Mouse (Mus musculus) inflammation-experienced regulatory T-cells, adult 6 months (primary cell): ENCODE measurements around the gene Anks1b. TPM values are rescaled to one million over a fixed set of nuclear protein-coding genes. Genes with fewer than 3 reads are reported as not detected.

Source experiments
- ATAC-seq: one replicate; pipeline ENCODE4 v1.8.0; 2017
- polyA plus RNA-seq, 3 experiments: library from polyadenylated mRNA; unstranded; fragments of 100-300 nt; shearing (Covaris generic); gene quantifications; one replicate each; pipeline ENCODE4 v1.2.1; 2017

The Anks1b gene
- polyA plus RNA-seq, 3 experiments from 2014 or later, result 0.30 TPM; not detected in 2

DNA sequence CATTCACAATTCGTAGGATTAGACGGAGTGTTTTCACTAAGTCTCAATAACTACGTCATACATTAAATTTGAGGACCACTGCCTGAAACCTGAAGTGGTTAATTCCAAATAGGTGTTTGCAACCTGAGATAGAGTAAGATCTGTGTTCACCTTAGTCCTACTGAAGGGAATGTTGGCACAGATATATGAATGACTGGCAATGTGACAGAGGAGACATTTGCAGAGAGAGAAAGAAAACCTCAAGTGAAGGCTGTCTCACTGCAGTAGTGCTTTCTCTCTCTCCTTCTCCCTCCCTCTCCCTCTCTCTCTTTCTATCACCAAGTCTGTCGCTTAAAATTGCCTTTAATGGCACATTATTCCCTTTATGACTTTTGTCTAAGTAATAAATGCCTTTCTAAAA lies 101.1 kb downstream of the Anks1b start:
- no peak for ATAC-seq

DNA sequence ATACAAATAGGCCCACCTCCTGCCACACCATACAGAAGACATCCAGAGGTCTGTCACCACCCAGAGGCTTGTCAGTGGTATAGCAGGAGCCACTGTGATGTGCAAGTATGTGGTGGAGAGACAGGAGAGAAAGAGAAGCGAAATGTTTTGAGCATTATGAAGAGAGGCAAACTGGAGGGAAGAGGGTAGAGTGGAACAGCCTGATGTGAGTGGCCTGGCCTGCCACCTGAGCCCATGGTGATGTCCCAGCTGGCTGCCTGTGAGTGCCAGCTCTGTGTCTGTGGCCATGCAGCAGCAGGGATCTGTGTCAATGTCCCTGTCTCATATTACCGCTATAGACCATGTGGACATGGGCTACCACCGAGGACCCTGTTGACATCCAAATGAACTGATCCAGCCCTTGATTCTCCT lies 102.1 kb downstream of the Anks1b start:
- no peak for ATAC-seq

DNA sequence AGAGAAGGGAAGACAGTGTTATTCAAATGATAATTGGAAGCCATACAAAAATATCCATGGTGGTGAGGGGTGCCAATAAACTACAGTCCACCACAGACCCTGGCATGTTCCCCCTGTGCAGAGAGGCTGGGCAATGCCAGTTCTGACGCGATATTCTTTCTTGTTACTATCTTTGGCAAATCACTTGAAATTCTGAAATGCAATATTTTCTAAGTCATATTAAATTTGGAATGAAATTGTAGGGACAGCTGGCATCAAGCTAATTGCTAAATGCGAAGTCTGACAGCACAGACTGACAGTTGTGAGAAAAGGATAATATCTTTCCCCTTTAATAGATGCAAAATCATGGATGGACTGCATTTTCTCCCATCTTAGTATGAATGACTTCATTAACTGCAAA lies 103.3 kb downstream of the Anks1b start:
- ATAC-seq, result no peak

DNA sequence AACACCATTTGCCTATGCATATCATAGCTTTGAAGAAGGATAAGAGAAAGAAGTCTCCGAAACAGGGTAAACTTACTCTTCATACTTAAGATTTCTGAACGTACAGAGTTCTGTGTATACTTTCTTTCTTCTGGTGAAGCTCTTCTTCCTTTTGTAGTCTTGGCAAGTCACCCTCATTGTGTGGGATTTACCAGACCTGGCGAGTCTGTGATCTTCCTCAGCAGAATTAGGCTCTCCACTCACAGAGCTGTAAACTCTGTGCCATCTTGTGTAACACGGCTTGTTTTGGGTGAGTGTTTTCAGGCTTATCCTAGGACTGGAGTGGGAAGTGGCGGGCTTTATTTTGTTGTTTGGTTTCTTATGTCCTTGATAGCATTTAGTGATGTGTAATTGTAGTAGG lies 120.9 kb downstream of the Anks1b start:
- ATAC-seq, result no peak

DNA sequence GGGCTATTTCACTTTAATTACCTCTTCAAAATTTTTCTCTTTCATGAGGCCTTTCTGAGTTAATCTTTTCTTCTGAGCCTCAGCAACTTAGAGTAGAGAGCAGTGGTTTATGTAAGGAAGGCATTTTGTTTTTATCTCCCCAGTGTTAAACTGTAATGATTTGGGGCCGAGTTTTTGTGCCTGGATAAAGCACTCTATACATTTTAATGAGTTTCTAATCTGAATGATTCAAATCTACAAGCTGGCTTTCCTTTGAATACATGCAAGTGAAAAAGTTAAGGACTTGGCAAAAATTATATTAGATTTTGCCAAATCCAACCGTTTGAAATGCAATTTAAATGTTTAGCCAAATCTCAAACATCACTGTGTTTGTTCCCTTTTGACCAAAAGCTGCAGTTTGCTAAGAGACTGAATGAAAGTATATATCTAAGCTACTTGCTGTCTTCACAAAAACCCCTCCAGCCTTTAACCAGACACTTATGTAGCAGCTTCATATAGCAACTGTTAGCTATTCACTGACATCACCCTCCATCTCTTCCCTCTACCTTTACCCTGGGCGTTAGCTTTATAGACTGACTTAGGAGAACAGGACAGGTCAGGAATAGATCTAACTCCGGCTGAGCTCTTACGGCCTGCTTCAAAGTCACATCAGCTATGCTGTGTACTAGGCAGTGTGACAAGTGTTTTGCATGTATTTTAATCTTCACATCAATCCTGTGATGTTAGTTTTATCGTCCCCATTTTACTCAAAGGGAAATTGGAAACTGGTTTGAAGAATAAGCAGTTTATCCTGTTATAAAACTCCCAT lies 122.5 kb downstream of the Anks1b start:
- no peak for ATAC-seq

DNA sequence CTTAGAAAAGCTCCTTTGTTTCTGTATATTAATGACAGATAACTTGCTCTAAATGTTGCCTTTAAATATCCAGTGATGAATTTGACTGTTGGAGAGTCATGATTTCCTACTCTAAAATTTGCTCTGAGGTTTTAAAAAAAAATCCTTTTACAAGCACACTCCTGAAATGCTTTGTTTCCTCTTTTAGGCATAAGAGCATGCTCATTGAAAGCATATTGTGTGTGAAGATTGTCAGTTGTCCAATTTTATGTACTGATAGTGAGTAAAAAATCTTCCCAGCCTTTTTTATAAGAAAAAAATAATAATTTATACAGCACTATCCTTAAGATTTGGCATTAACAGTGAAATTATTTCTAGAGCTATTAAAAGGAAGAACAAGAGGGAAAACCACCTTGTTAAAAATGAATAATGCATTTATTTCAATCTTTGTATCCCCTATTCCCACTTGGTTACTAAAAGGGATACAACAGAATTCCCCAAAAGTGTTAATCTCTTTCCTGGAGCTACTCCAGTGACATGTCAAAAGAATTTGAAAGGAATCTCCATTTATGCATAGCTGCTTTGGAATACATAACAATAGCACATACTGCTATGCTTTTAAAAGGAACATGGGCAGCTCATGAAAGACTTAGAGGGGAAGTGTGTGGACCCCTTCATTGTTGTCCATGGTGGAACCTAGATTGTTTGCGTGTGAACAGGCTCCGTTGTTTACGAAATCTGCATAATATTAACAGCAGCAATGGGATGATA lies 130.8 kb downstream of the Anks1b start:
- no peak for ATAC-seq

DNA sequence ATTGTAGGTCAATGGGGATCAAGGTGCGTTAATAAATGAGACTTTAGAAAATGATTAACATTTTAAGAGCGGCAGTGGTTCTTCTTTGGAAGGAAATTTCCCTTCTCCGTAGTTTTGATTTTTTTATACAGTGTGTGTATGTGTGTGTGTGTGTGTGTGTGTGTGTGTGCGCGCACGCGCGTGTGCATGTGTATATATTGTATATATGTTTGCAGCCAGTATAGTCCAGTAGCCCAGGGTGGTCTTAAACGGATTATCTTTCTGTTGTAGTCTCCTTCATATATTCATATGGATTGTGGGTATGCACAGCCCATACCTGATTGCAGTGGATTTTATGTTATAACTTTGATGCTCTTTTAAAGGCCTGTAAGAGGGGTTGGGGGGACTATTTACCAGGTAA lies 131.6 kb downstream of the Anks1b start:
- ATAC-seq, result no peak

DNA sequence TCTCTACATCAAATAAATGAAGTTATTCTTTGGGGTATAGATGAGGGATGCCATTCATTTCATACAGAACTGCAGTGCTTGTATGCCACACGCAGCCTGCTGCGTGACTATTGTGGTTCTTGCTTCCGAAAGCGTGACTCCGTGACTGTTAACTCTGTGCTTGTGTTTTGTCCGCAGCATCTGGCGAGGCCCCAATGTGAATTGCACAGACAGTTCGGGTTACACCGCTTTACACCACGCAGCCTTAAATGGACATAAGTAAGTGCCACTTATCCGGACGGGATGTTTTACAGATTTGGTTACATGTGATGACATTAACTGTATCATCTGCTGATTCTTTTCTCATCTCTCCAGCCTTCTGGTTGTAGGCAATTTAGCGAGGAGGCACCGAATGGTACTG lies 159.7 kb downstream of the Anks1b start:
- ATAC-seq, result no peak

DNA sequence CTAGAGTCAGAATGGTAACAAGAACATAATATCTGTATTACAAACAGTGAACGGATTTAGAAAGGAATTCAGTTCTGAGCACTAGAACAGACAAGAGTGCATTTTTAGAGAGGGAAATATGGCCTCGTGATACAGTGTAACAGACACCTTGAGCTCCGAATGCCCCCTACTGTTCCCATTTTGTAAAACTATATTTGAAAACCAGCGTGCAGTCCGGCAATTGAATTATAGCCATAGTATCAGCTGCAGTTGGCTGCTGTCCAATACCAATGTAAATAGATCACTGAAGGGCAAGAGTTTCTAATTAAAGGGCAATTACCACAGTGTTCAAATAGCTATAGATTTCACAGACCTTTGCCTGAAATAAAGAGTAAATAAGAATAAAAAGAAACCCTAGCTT lies 170.0 kb downstream of the Anks1b start:
- no peak for ATAC-seq

DNA sequence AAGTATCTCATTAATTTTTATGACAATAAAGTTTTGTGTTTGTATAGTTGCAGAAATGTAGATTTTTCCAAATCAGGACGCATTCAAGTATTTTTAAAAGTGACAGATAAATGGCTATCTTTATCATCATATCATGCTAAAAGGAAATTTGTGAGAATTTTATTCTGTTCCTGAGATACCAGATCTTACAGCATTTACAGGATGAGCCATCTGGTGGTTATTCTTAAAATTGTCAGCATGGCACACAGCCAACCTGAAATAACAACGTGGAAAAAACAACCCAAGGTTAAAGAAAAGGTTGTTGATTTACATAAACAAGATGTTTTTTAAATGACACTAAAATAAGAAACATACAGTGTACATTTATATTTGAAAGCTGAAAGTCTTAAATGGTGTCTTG lies 170.5 kb downstream of the Anks1b start:
- ATAC-seq, result no peak

DNA sequence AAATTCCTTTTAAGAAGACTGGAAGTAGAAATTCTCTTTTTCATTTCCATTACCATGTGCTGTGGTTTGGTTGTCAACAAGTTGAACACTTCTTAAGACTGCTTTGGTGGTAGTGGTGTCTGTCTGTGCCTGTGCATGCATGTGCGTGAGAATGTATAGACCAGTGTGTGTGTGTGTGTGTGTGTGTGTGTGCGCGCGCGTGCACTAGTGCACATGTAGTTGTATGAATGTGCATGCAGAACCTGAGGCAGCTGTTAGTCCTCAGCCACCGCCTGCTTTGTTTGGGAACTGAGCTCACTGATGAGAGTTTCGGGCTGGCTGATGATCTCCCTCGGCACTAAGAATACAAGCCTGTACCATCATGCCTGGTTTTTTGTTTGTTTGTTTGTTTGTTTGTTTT lies 170.9 kb downstream of the Anks1b start:
- no peak for ATAC-seq

DNA sequence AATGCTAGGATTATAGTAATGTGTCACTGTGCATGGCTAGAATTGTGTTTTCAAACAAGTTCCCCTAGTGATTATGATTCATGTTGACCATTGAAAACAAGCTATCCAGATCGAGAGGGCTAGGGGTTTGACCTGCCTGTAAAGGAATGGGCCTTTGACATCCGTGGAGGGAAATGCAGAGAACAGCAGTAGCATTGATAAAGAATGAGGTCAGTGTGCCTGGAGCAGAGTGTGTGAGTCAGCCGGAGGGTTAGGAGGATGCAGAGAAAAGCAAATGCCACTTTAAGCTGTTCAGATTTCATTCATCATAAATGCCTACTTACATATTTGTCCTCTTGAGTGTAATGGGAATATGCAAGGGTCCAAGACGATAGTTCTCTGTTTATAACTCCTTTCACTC lies 195.3 kb downstream of the Anks1b start:
- no peak for ATAC-seq

DNA sequence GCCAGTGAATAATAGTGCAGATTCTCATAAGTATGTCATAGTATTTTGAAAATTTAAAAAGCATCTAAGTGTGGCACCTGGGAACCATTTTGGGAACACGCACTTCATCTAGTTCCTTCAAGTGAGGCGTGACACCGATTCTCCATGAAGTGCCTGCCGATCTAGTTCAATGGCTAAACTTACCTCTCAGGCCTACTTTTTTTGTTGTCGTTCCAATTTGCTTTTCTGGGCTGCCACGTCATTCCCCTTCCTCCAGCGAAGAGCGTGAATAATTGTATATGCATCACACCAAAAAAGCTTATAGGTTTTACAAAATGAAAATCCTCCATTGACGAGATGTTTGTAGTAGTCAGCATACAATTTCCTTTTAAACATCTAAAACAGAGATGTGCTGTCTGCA lies 204.6 kb downstream of the Anks1b start:
- no peak for ATAC-seq

DNA sequence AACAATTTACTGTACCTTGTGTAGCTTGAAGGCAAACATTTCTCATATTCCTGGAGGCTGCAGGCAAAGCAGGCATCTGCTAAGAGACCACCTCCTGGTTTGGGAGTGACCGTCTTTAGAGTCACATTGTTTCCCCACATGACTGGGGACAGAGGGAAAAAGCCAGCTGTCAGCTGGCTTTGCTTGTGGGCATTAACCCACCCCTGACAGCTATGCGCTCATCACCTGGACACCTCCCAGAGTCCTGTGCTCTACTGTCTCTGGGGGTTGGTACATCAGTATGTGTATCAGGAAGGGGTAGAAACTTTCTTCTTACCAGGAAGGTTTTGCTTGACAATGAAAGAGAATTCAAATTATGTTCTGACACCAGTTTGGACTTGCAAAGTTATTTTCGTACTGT lies 207.8 kb downstream of the Anks1b start:
- no peak for ATAC-seq

DNA sequence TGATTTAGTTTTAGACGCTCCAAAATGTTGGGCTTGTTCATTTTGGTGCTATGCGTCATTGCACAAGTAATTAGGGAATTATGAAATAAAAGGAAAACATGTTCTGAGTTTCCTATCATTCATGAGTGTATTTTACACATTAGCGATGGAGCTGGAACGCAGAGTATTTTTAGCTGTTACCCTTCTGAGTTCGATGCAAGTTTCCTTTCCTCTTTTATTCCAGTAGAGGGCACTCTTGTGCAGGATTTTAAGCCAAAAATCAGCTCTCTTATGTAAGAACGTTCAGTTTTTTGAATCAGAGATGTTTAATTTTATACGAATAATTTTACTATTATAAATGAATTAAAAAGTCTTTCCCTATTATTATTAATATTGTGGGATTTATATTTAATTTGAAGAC lies 208.3 kb downstream of the Anks1b start:
- no peak for ATAC-seq

DNA sequence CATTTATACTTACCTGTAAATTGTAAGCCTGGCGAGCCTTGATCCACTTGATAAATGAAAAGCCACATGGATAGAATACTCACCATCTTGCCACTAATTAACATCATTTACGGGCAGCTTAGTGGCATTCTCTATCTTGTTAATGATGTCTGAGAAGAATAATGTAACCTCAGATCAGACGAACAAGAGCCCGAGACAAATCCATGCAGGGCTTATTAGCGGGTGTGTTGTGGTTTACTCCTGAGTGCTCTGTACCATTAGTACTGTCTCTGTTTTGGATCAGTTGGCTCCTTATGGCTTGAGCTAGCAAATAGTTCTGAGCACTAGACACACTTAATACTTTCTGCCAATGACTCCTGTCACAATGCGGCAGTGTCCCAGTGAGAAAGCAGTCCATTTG lies 220.6 kb downstream of the Anks1b start:
- ATAC-seq, result no peak

DNA sequence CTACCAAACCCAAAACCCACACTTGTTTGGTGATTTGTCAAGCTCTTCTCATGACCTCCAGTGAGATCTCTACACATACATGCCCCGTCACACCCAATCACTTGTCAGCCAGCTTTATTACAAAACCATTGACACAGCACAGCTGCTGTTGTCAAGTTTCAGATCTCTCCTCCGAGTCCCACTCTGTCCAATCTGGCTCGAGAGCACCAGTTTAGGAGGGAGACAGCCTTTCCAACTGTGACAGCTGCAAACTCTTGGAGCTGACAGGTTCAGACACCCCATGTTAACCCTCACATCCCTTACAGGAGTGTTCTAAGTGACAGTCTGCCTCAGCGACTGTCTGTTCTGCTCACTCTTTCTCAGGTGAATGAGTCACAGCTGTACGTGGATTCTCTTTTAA lies 239.4 kb downstream of the Anks1b start:
- ATAC-seq, result no peak

DNA sequence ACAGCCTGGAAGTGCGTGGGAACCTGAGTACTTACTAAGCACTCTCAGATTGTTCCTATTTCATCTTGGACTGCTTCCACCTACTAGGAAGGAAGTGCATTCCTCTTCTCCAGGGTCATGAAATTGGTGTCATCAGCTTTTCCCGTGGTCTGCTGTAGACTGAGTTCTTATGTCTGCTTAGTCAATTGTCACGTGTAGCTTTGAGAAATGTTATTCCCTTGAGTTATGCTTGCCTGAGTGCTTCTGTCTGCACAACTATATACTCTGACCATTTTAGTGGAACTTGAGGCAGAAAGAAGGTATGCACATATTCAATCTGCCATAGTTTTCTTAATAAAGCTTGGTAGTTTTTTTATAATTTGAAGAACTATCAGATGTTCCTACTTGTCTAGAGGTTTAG lies 243.6 kb downstream of the Anks1b start:
- no peak for ATAC-seq

DNA sequence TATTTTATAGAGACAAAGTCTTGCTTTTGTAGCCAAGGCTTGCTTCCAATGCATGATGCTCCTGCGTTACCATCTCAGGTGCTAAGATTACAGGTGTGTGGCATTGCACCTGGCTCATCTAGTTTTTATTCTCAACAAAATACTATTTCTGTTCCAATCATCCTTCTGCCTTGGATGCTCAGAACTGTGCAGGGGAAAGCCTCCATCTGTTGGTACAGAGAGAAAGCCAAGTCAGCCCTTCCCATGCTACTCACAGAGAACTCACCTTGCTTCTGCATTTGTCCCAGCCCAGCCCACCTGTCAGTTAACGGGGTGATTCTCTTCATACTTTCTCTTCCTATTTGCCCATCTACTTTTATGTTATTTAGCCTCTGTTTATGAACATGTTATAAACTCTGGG lies 244.5 kb downstream of the Anks1b start:
- ATAC-seq, result no peak

DNA sequence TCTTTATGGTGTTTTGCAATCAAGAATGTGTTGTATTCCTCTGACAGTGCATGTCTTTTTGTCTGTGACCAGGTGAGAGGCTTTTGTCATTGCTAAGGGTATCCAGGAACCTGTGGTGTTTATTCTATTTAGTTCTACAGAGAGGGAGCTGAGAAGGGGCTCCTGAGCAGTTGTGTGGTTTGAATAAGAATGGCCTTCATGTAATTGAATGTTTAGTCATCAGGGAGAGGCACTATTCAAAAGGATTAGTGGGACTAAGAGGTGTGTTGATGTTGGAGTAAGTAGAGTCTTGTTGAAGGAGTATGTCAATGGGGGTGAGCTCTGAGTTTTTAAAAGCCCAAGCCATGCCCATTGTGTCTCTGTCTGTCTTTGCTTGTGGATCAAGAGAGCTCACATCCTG lies 264.2 kb downstream of the Anks1b start:
- no peak for ATAC-seq

DNA sequence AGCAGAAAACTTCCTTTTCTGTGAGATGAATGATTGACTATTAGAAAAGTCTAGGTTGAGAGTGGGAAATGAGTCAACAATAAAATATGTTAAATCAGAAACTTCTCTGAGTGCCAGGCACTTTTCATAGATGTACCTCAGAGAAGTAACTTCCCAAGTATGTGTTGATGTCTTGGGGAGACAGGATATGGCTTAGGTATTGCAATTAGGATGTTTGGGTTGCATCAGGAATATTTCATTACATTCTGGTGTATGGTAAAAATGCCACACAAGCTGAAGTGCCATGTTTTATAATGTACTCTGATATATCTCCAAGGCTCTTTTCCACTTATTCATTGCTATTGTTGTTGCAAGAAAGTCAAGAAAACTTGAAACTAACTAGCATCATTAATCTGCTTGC lies 267.6 kb downstream of the Anks1b start:
- no peak for ATAC-seq

DNA sequence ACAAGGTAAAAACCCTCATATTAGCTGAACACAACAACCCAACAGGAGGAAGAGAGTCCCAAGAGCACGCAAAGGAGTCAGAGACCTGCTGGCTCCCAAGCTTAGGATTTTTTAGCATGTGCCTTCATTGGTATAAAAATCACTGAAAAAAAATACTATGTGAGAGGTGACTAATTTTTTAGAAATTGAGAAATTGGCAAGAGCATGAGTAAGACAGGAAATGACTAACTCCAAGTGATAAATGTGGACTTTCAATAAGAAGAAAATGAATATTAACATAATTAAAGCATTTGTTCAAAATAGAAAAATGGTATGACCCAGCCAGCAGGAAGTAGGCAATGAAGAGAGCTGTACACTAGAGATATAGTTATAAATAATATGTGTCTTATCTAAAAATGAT lies 271.1 kb downstream of the Anks1b start:
- no peak for ATAC-seq

DNA sequence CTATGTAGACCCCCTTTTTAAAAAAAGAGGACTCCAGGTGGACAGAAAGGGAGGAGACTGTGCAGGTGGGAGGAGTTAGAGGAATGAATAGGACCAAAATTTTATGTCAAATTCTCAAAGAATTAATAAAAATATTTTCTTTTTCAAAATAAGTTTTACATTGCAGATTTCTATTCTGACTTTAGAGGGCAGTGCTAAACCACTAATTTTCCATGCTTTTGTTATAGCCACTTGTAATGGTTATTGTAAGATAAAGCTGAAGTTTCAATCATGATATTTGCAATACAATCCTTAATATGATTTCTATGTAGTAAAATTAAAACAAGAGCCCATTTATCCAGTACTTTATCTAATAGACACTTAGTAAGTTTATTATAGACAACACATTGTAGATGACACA lies 278.2 kb downstream of the Anks1b start:
- ATAC-seq, result no peak

DNA sequence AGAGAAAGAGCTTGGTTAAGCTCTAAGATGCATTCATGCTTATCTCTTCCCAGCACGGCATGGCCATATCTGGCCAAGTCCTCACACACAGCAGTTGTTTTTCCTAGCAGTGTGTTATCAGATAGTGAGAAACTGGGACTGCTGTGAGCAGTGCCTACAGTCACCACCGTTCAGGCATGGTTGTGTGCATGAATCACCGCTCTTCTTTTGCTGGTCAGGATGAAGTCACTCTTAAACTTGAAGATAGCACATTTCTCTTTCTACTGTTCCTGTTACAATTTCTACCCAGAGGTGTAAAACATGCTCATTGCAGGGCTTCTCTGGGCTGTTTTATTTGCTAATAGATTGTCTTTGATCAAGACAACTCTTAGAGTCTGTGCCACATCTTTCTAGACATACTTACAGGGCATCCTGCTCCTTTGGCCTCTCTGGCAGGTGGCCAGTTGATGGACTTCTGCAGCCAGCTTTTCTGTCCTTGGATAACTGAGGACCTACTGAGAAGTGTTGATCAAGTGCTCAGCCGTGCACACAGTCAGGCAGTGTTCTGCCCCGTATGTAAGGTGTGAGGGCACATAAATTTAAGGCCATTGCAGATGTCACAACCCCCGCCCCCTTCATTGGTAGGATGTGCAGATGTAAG lies 296.8 kb downstream of the Anks1b start:
- no peak for ATAC-seq
